Mouse (Mus musculus) myocyte (in vitro differentiated cells): ENCODE results near the gene Erbb3.

Source experiments
- E2F4 ChIP-seq: IDR thresholded peaks from one replicate; pipeline ENCODE4 v1.6.1; 2011; ENCODE audit warnings: mild to moderate bottlenecking, control low read depth, moderate library complexity; ENCODE audit not compliant: insufficient read depth
- MAX ChIP-seq: IDR thresholded peaks from one replicate; pipeline ENCODE4 v1.6.1; 2011; ENCODE audit warnings: low read depth, mild to moderate bottlenecking, control low read depth
- MYOD1 ChIP-seq, 3 experiments: IDR thresholded peaks; one replicate each; pipeline ENCODE4 v1.6.1; 2011; ENCODE audit warnings: control low read depth in 2 of 3, low read depth in 2 of 3, mild to moderate bottlenecking in 2 of 3, moderate library complexity in 1 of 3; ENCODE audit not compliant: insufficient read length in 2 of 3, control insufficient read depth in 1 of 3
- POLR2A ChIP-seq: IDR thresholded peaks from one replicate; pipeline ENCODE4 v1.6.1; 2011; ENCODE audit warnings: low read depth, mild to moderate bottlenecking, control low read depth, moderate library complexity; ENCODE audit not compliant: insufficient read length
- POLR2AphosphoS2 ChIP-seq: IDR thresholded peaks from one replicate; pipeline ENCODE4 v1.6.1; 2011; ENCODE audit warnings: low read depth, control low read depth; ENCODE audit not compliant: insufficient read length
- REST ChIP-seq: IDR thresholded peaks from one replicate; pipeline ENCODE4 v1.6.1; 2011; ENCODE audit warnings: mild to moderate bottlenecking, control low read depth, moderate library complexity; ENCODE audit not compliant: insufficient read depth, insufficient read length
- TCF12 ChIP-seq: IDR thresholded peaks from one replicate; pipeline ENCODE4 v1.6.1; 2011; ENCODE audit warnings: mild to moderate bottlenecking, control low read depth; ENCODE audit not compliant: poor library complexity, insufficient read depth, severe bottlenecking
- TCF3 ChIP-seq: IDR thresholded peaks from one replicate; pipeline ENCODE4 v1.6.1; 2011; ENCODE audit warnings: low read depth, control low read depth; ENCODE audit not compliant: insufficient read length
- USF1 ChIP-seq: IDR thresholded peaks from one replicate; pipeline ENCODE4 v1.6.1; 2011; ENCODE audit warnings: low read depth, mild to moderate bottlenecking, control low read depth, moderate library complexity

DNA sequence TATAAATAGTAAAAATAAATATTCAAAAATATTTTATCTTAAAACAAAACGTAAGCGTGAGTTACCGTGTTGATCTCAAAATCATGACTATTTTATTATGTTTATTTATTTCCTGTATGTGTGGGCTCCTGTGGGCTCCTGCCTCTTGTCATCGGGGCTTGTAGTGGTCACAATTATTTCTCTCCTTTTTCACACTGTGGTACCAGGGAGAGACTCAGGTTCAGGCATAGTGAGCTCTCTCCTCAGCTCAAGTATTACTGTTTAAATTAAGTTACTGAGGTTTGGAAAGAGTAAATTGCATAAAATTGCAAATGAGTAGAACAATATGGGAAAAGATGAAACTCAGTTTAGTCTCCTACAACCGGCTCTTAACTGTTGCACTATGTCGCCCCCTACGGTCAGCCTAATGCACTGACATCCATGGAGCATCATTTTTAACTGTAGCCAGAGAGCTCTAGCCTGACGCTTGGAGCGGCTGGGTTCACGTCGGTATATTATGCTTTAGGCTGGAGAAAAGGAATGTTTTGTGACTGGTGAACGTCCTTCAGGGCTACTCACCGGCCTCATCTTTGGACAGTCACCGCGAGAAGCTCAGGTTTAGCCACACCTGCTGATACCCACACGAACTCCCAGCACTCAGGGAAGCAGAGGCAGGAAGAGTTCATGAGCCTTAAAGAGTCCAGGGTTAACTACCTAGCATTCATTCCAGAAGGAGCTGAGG, 23.1 kb upstream of the Erbb3 start:
- no peak for TF ChIP-seq TCF3
- TF ChIP-seq POLR2A: no peak
- TF ChIP-seq E2F4: no peak
- no peak for TF ChIP-seq USF1
- TF ChIP-seq REST: no peak
- TF ChIP-seq POLR2AphosphoS2: no peak
- no peak for TF ChIP-seq TCF12
- no peak for TF ChIP-seq MYOD1 (IDR thresholded peaks at IDR 0.05; ENCODE audit: control insufficient read depth in 1 of 3, insufficient read length in 2 of 3, low read depth in 2 of 3)
- TF ChIP-seq MAX: no peak
